Mouse (Mus musculus): ENCODE data around the gene Ccl25. TPM values are rescaled to one million over a fixed set of nuclear protein-coding genes. Genes with fewer than 3 reads are reported as not detected.

The Ccl25 gene
- total and polyA plus RNA-seq, 3 experiments, result 4.6 to 6.0 (median 5.4) TPM

DNA sequence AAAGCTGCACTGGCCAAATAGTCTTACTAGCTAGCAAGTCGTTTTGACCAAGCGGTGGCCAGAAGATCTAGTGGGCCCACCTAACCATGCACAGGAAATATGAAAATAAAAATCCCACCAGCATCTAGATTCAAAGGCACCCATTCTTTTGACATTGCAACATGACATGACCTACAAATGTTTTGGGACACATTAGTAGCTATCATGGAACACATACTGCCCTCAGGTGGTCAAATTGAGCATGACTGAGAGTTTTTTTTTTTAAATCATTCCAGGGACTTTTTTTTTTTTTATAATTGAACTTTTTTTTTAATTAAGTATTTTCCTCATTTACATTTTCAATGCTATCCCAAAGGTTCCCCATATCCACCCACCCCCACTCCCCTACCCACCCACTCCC, 47.6 kb downstream of the Ccl25 start:
- in situ Hi-C loops (cut with MboI; ENCODE audit: low pct_ligation_motif_present, low pct_unique_long_range_greater_than_20kb, low sequenced_read_pairs) (loop anchor here (25.0 kb wide), 1 partner anchor 660 kb away; the partner anchor contains the start of gene Clec4g), dilution Hi-C loops (cut with MboI; ENCODE audit: extremely low pct_ligation_motif_present, extremely low pct_unique_long_range_greater_than_20kb, low sequenced_read_pairs) (no loop called here)
- H3K4me2 ChIP-seq (ENCODE audit: insufficient read depth, low read depth, poor library complexity, severe bottlenecking), result no peak overlapping the region
- peak; percentile 15 for DNase-seq (ENCODE audit: extremely low read depth)
- TF ChIP-seq E2F4 (IDR thresholded peaks at IDR 0.05; ENCODE audit: insufficient replicate concordance, low read depth, low read length), result no peak
- no peak for TF ChIP-seq NRF1 (IDR thresholded peaks at IDR 0.05; ENCODE audit: low read depth, low read length)
- TF ChIP-seq ZNF384 (IDR thresholded peaks at IDR 0.05; ENCODE audit: low read depth, low read length), result peak; percentile 94
- TF ChIP-seq SMC3 (IDR thresholded peaks at IDR 0.05; ENCODE audit: low read depth, low read length), result peak; percentile 56
- TF ChIP-seq CTCF (conservative IDR thresholded peaks at IDR 0.05 in 1 of 2, IDR thresholded peaks at IDR 0.05 in 1 of 2; ENCODE audit: low read depth in 2 of 2, low read length in 2 of 2), result peak in 1 of 2 experiments; percentile 69; a peak in 2 of 4 replicates
- TF ChIP-seq MAX (IDR thresholded peaks at IDR 0.05; ENCODE audit: low read length), result no peak
- TF ChIP-seq MEF2A (IDR thresholded peaks at IDR 0.05; ENCODE audit: borderline replicate concordance, low read depth, low read length), result no peak
- peak; percentile 52 for TF ChIP-seq RAD21 (IDR thresholded peaks at IDR 0.05; ENCODE audit: low read depth, low read length)
- H3K4me3 ChIP-seq (replicated peaks in 1 of 3; ENCODE audit: low read depth in 2 of 3, low read length in 2 of 3, poor library complexity in 1 of 3), result no peak overlapping the region
- no peaks in the 10 kb centered on the region for H3K79me2 ChIP-seq (replicated peaks; ENCODE audit: control insufficient read depth, extremely low read depth, insufficient read depth, poor library complexity, severe bottlenecking)
- no peak overlapping the region for H3K9ac ChIP-seq (ENCODE audit: insufficient read depth, low read depth)
- no peaks in the 10 kb centered on the region for H3K36me3 ChIP-seq (replicated peaks in 1 of 2; ENCODE audit: control insufficient read depth in 1 of 2, insufficient read depth in 1 of 2, low read length in 1 of 2)
- no peaks in the 10 kb centered on the region for H3K9me3 ChIP-seq (replicated peaks; ENCODE audit: low read length)
- H3K27me3 ChIP-seq (replicated peaks), result no peaks in the 10 kb centered on the region
- H3K4me1 ChIP-seq (ENCODE audit: control insufficient read depth in 1 of 2, insufficient read depth in 2 of 2), result peaks cover 0 to 8% of the 10 kb centered on the region in 2 experiments; a peak in 1 of 4 replicates
- no peak overlapping the region for H3K27ac ChIP-seq (ENCODE audit: insufficient read depth, low read depth)

DNA sequence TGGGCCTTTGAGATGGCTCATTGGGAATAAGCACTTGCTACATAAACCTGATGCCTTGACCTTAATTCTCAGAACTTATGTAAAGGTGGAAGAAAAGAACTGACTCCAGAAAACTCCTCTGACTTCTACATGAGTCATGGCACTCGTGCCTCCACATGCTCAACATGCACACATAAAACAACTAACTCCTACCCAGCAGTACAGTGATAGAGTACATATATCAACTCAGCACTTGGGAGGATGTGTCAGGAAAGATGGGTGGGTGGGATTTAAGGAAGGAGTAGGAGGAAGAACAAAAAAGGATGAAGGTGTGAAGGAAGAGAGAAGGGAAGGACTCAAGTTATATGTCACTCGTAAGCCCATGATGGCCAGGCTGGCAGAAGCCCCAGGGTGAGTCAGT, 76.4 kb downstream of the Ccl25 start:
- dilution Hi-C loops (cut with MboI; ENCODE audit: extremely low pct_ligation_motif_present, extremely low pct_unique_long_range_greater_than_20kb, low sequenced_read_pairs) (no loop called here), in situ Hi-C loops (cut with MboI; ENCODE audit: low pct_ligation_motif_present, low pct_unique_long_range_greater_than_20kb, low sequenced_read_pairs) (loop anchor here (5.0 kb wide), 1 partner anchor 34 kb away; no protein-coding TSS in a partner anchor)
- H3K4me3 ChIP-seq (replicated peaks in 1 of 3; ENCODE audit: low read depth in 2 of 3, low read length in 2 of 3, poor library complexity in 1 of 3), result no peak overlapping the region
- H3K27ac ChIP-seq (ENCODE audit: insufficient read depth, low read depth), result no peak overlapping the region
- peaks cover 8% of the 10 kb centered on the region for H3K9me3 ChIP-seq (replicated peaks; ENCODE audit: low read length)
- TF ChIP-seq PAX5 (IDR thresholded peaks at IDR 0.05; ENCODE audit: low read length), result no peak
- no peak for TF ChIP-seq MAX (IDR thresholded peaks at IDR 0.05; ENCODE audit: low read length)
- TF ChIP-seq HCFC1 (IDR thresholded peaks at IDR 0.05; ENCODE audit: low read depth, low read length), result no peak
- TF ChIP-seq JUN (IDR thresholded peaks at IDR 0.05; ENCODE audit: insufficient read depth, low read depth, low read length), result no peak
- TF ChIP-seq ETS1 (conservative IDR thresholded peaks at IDR 0.05; ENCODE audit: low read depth, low read length), result no peak
- no peak for TF ChIP-seq TBP (conservative IDR thresholded peaks at IDR 0.05; ENCODE audit: low read depth, low read length)
- no peak for TF ChIP-seq MEF2A (IDR thresholded peaks at IDR 0.05; ENCODE audit: borderline replicate concordance, low read depth, low read length)
- no peak for TF ChIP-seq IRF4 (IDR thresholded peaks at IDR 0.05; ENCODE audit: low read depth, low read length)
- TF ChIP-seq EP300 (IDR thresholded peaks at IDR 0.05; ENCODE audit: low read length), result no peak
- no peak for TF ChIP-seq USF1 (IDR thresholded peaks at IDR 0.05; ENCODE audit: low read depth, low read length)
- TF ChIP-seq GABPA (IDR thresholded peaks at IDR 0.05; ENCODE audit: insufficient replicate concordance, low read depth, low read length), result no peak
- no peak for TF ChIP-seq SIN3A (IDR thresholded peaks at IDR 0.05; ENCODE audit: low read length)
- no peak for TF ChIP-seq POLR2A (IDR thresholded peaks at IDR 0.05; ENCODE audit: low read depth, low read length)
- no peak for TF ChIP-seq E2F4 (IDR thresholded peaks at IDR 0.05; ENCODE audit: insufficient replicate concordance, low read depth, low read length)
- 0 out of 4 replicates have a peak, but pooled peaks cover 0 to 3% of the 10 kb centered on the region in 2 experiments for H3K4me1 ChIP-seq (ENCODE audit: control insufficient read depth in 1 of 2, insufficient read depth in 2 of 2)
- no peak for DNase-seq (ENCODE audit: extremely low read depth)
- peaks cover 7% of the 10 kb centered on the region for H3K27me3 ChIP-seq (replicated peaks)
- no peaks in the 10 kb centered on the region for H3K79me2 ChIP-seq (replicated peaks; ENCODE audit: control insufficient read depth, extremely low read depth, insufficient read depth, poor library complexity, severe bottlenecking)
- H3K9ac ChIP-seq (ENCODE audit: insufficient read depth, low read depth), result no peak overlapping the region
- H3K4me2 ChIP-seq (ENCODE audit: insufficient read depth, low read depth, poor library complexity, severe bottlenecking), result no peak overlapping the region
- H3K36me3 ChIP-seq (replicated peaks in 1 of 2; ENCODE audit: control insufficient read depth in 1 of 2, insufficient read depth in 1 of 2, low read length in 1 of 2), result no peaks in the 10 kb centered on the region
